Mouse (Mus musculus): ENCODE data around the gene Zscan12. TPM values are rescaled to one million over a fixed set of nuclear protein-coding genes. Genes with fewer than 3 reads are reported as not detected.
A peak's percentile ranks its signal among the peaks of the same experiment; 100 is the strongest.

Zscan12 gene
- total RNA-seq, 2 experiments from 2014 or later: 4.5 to 5.0 TPM

DNA sequence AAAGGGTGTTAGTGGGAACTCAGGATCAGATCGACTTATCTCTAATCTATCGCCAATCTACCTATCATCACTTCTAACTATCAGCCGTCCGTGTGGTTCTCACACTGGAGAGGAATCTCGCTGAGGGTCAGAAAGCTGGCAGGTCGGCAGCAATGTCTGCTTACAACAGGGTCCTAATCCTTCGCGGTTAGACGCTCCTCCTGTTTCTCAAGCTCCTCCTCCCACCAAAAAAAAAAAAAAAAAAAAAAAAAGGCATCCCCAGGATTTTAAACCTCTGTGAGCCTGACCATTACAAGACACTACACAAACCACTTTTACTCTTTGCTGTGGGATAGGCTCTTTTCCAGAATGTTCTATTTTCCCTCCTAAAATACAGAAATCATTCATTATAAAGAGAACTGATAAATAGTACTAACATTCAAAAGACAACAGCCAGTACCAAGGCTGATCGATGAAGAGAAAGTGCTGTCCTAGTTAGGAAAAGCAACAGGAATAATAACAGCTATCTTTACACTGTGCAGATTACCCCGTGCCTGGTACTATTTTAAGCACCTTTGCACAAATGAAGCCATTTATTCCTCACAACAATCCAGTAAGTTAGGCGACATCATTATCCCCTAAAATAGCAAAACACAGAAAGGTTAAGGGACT is 39.1 kb downstream of the Zscan12 start:
- DNase-seq: no peak

DNA sequence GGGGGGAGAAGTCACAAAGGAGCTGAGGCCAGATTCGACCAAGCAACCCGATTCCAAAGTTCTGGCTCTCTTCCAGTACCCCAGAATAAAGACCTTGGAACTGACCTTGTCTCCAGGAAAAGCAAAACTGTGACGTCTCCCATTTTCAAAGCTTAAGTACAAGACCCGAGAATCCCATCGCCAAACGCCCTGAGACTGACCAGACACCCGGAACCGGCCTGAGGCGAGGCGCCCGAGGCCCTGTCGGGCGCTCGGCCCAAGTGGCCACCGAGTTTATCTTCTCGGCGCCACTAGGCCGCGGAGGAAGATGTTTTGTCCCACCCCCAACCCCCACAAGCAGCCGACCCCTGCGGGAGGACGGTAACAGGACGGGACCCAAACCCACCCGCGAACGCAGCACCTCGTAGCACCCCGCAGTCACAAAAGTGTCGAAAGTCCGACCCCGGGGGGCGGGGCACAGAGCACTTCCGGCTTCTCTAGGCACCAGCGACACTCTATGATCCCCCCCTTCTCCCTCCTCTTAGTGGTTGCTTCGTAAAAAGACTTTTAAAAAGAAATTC is 39.7 kb downstream of the Zscan12 start, which contains the start of gene Zkscan3:
Zkscan3 (minus strand) TSS at position 469 of the 560 bp plus-strand sequence.
- DNase-seq: peak; percentile 80

DNA sequence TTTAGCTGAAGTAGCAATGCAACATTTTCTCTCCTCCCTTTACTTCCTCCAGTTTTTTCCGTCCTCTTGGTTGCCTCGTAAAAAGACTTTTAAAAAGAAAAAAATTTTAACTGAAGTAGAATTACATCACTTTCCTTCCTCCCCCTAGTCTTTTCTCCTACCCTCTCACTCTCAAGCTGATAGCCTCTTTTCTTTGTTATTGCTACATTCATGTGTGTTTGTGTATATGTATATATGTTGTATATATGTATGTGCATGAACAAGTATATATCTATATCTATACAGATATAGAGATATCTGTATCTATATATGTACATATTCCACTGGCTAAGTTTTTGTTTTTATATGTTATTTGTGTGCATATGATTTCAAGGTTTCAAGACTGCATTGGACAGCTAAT is 40.2 kb downstream of the Zscan12 start:
- DNase-seq: no peak

DNA sequence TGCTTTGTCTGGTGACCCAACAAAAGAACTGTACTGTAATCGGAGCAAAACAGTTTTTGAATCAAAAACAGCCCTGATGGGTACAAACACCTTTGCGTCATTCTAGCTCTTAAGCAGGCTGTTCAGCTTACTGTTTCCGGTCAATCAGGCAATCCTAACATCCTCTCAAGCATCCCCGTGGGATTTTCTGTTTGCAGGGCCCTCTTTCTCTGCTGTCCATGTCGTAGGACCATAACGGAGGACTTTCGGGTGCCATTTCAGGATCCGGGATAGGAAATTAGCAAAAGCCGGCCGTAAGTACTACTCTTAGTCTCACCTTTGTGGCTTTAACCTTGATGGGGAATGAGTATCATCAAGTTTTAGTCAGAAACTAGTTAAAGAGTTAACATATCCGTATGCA is 44.7 kb downstream of the Zscan12 start:
- DNase-seq: no peak

DNA sequence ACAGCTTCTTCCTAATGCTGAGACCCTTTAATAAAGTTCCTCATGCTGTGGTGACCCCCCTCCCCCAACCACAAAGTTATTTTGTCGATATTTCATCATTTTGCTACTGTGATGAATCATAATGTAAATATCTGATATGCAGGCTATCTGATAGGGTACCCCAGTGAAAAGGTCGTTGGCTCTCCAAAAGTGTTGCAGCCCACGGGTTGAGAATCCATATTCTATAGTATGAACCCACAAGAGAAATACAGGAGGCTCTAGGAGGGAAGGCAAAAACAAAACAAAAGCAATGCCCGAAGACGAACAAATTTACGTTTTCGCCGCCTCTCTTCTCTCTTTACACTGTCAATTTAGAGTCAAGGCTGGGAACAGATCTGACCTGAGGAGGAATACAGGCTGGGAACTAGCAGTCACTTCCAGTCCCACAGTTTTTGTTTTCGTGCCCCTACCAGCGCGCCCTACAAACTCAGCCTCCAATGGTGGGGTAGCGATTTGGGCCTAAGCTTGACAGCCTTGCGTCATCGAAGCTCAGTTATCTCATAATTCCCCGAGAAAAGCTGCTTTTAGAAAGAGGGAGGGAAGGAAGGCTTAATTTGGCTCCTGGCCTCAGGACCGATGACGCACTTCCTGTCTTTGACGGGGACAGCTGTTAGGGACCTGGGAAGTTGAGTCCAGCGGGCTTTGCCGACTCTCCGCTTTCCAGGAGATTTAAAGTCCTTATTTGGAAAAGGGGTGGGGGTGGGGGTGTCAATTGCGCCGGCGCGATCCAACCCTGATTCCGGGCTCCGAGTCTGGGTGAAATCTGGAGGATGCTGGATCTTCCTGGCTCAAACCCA is 45.6 kb downstream of the Zscan12 start:
- peak; percentile 83 for DNase-seq

DNA sequence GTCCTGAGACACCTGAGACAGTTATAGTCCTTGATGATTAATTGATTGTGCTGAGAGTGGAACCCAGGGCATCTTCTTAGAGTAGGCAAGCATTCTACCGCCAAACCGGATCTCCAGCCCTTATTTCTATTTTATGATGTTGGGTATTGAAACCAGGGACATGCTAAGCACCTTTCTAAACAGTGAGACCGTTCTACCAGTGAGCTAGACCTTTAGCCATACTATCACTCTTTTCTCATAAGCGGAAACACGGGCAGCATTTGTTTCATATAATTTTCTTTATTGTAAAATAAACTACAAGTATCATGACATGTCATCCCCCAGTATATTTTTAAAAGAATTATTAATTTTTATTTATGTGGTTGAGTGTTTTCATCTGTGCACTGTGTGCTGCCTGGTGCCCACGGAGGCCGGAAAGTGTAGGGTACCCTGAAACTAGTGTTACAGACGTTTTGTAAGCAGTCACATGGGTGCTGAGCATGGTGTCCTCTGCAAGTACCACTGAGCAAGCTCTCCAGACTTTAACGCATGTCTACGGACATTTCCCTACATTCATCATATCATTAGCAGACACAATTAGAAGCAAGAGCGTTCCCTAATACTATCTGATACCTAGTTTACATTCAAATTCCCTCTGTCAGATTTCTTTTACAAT is 46.3 kb downstream of the Zscan12 start:
- DNase-seq: no peak

DNA sequence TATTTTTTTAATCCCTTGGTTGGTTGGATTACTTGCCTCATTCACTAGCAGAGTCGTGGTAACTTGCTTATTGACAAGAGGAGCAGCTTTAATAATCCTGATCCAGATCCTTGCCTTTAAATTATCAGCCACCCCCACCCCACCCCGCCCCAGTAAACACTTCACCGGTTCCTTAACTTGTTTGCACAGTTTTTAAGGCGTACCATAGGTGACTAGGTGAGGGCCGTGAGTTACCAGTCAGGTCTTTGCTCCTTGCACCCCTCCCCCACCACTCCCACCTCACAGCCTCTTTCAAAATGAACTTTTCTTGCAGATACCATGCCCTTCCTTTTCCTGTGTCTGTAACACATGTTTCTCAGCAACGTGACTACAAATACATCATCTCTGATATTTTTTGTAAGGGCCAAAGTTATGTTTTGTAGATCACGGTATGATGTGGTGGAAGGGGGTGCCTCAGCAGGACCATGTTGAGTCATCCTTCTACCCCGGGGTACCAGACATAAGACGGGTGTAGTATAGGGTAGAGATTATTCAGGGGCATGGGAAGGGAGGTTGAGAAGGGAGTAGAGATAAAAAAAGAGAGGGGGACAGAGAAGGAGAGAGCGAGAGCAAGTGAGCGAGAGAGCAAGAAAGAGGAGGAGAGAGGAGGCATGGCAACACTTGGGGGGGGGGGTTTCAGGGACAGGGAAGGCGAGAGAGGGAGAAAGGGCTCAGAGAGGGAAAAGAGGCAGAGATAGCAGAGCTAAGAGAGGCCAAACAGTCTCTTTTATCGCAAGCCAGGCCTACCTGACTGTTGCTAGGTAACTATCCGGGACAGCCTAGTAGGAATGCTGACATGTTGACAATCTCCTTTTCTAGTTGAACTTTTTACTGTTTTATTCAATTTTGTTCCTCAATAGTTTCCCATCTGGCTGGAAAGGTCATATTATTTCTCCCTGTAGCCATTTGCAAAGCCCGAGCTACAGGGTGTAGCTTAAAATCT is 51.9 kb downstream of the Zscan12 start:
- no peak for DNase-seq

DNA sequence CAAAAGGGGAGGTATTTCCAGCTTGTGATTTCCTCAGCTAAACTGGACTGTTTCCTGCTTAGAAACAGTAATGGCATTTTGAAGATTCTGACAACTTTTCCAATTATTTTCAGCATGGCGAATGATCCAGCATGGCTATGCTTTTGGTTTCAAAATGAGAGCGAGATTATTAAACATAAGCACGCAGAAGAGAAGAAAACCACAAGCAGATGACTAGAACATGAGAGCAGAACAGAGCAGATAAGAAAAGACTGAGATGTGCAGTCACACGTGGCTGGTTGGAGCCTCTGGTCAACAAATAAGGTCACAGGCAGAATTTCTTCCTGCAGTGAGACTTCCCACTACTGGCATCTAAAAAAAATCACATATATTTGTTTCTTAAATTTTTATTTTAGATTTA is 52.6 kb downstream of the Zscan12 start:
- no peak for DNase-seq

DNA sequence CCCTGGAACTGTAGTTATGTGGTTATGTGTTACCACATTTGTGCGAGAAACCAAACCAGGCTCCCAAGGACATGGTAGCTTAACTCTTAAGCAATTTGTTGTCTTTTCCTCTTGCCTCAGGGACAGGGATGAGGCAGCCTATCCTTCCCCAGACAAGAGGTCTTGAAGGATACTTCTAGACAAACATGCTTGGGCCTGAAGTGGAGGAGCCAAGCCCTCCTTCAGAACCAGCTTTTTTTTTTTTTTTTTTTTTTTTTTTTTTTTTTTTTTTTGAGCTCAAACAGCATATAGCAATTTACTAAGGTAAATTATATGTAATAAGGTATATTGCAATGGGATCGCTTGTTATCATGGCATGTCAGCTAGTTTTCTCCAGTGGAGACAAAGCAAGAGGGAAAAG is 53.1 kb downstream of the Zscan12 start:
- DNase-seq: no peak

DNA sequence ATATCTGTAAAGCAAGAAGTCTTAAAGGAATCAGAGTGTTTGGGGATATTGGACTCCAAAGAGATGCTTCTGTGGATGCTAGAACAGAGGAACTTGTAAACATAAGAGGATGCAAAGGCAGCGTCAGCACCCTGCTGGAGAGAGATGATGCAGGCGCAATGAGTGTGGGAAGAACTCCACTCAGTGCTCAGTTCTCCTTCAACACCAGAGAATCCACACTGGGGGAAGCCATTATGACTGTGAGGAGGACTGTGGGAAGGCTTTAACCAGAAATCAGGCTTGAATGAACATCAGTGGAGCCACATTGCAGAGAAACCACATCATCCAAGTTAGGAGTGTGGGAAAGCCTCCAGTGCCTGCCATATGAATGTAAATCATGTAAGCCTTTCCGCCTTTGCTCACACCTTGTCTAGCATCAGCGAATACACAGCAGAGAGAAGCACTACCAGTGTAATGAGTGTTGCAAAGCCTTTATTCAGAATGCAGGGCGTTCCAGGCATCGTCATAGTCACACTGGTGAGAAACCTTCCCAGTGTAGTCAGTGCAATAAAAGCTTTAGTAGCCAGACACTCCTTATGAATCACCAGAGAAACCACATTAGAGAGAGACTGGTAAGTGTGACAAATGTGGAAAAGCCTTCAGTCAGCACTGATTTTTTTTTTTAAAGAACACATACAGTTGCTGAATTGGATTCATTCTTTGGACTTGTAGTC is 54.8 kb downstream of the Zscan12 start:
- no peak for DNase-seq

DNA sequence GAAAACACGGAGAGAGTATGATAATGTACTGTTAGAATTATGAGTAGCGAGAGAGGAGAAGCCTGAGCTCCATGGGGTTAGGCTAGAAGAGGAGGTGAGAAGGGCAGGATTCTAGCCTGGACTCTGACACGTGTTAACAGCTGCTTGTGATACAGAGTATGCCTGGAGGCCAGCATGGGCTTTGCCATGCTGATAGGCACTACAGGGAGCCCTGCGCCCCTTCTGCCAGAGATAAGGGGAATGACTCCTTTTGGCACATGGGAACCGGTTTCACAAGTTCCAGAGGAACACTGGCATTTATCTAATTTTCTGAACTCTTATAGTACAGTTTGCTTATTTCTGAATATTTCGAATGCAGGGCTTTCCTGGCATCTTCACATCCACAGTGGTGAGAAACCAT is 56.2 kb downstream of the Zscan12 start:
- no peak for DNase-seq

Small RNA genes within 50 kb of the gene (microRNA-seq; reads per million reads assigned to microRNA genes)
- 0 reads per million in 2 experiments for gene Mir6942 (ENCODE audit: borderline replicate concordance in 2 of 2)

Other genes starting within 250 kb of the Zscan12 start
- not detected for gene Olfr263, start 233.2 kb upstream of the Zscan12 start, total RNA-seq (2021)
- gene Olfr1368, start 217.0 kb upstream of the Zscan12 start, total RNA-seq (2021): not detected
- gene Trim27, start 183.4 kb upstream of the Zscan12 start, total RNA-seq (2021): 10 to 100 TPM; 20.6 to 24.7 TPM
- not detected for gene Gpx5, start 70.1 kb upstream of the Zscan12 start, total RNA-seq (2021)
- gene Gpx6, start 50.7 kb upstream of the Zscan12 start, total RNA-seq (2021): not detected
- not detected for gene Olfr1367, start 15.9 kb upstream of the Zscan12 start, total RNA-seq (2021)
- 10 to 100 TPM; 15.9 to 16.8 TPM for gene Zkscan3, start 39.9 kb downstream of the Zscan12 start, total RNA-seq (2021)
- under 1 TPM; 0.15 to 0.27 TPM for gene Pgbd1, start 78.2 kb downstream of the Zscan12 start, total RNA-seq (2021)
- 10 to 100 TPM; 10.2 to 10.3 TPM for gene Zscan26, start 90.9 kb downstream of the Zscan12 start, total RNA-seq (2021)
- under 1 TPM in 1 of 2 experiments, not detected in 1; 0.18 TPM for gene Nkapl, start 105.7 kb downstream of the Zscan12 start, total RNA-seq (2021)
- gene Zkscan4, start 116.1 kb downstream of the Zscan12 start, total RNA-seq (2021): under 1 TPM; 0.41 to 0.59 TPM
- gene Gm10065, start 116.6 kb downstream of the Zscan12 start, total RNA-seq (2021): not detected
- gene AK157302, start 132.4 kb downstream of the Zscan12 start, total RNA-seq (2021): 10 to 100 TPM; 20.2 to 21.5 TPM
- gene Gm11273, start 138.6 kb downstream of the Zscan12 start, total RNA-seq (2021): 100 to 1,000 TPM; 119 to 147 TPM
- gene Zkscan8, start 168.3 kb downstream of the Zscan12 start, total RNA-seq (2021): 1 to 10 TPM; 3.8 to 5.4 TPM
- not detected for gene Olfr1366, start 180.0 kb downstream of the Zscan12 start, total RNA-seq (2021)
- not detected for gene Olfr1535, start 197.1 kb downstream of the Zscan12 start, total RNA-seq (2021)
- gene Olfr1364, start 218.9 kb downstream of the Zscan12 start, total RNA-seq (2021): not detected

All from gastrocnemius, postnatal 25 days (tissue).